Mouse (Mus musculus) cerebellum, adult 2 months (tissue): ENCODE measurements around the gene Them5.

Source experiments
- CTCF ChIP-seq: fragments of 200-500 bp; IDR thresholded peaks from 2 replicates; pipeline ENCODE4 v1.5.1; 2011; ENCODE audit warnings: low read depth, mild to moderate bottlenecking, control low read depth, low read length, moderate library complexity, borderline replicate concordance; ENCODE audit not compliant: insufficient read depth
- POLR2A ChIP-seq: fragments of 200-500 bp; IDR thresholded peaks from 2 replicates; pipeline ENCODE4 v1.6.1; 2011; ENCODE audit warnings: low read length, control low read depth, borderline replicate concordance; ENCODE audit not compliant: insufficient read depth

DNA sequence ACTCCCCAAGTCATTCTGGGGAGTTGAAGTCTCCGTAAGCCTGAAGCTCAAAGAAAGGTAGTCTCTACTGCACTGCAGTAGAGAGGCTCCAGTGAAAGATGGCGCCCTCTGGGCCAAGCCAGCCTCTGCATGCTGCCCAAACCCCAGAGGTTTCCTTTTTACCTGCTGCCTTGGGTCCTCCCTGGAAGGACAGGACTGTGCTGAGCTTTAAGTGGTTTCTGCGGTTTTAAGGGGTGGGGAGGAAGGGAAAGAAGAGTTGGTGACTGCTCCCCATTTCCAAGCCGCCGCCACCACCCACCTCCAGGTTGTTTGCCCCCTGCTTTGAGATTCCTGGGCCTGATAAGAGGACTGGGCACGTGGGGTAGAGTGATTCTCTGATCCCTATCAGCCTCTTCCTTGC, 26.7 kb downstream of the Them5 start:
- TF ChIP-seq POLR2A (no peak), CTCF (no peak)
